Mouse (Mus musculus): Measurements from ENCODE around the gene Ntn3.

GRCm38 (mm10) chr17:24163176-24163962, 46.0 kb downstream of the Ntn3 start, which contains the start of gene Amdhd2:
- TF ChIP-seq CTCF (IDR thresholded peaks at IDR 0.05) (no peak), EP300 (IDR thresholded peaks at IDR 0.05) (no peak)
